Mouse (Mus musculus) layer of hippocampus, adult 9-10 months (tissue): ENCODE measurements at regions not wholly inside any gene's neighbourhood (a gene's known extent, or its start where the extent isn't known, plus 50 kb on each side); places are given as distances from the start of the nearest gene placed in this dataset.

Experiments
- DNase-seq: peaks from one replicate; pipeline ENCODE4 v3.0.0; 2022; ENCODE audit warnings: low spot score

DNA sequence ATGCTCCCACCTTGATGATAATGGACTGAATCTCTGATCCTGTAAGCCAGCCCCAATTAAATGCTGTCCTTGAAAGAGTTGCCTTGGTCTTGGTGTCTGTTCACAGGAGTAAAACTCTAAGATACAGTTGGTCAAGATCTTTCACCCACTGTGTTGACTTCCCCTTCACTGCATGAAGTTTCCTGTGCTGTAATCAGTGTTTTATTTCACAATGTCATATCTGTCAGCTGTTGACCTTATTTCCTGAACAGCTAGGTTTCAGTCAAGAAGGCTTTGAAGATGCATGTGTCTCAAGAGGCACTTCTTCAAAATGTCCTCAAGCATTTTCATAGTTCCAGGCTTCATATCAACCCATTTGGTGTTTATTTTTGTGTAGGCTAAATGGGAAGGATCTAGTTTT lies 597.3 kb upstream of the Fam92a start:
- no peak for DNase-seq

- DNase-seq = no peak
Observed at GRCm38 (mm10) chr4:12766763-12767162, 594.9 kb upstream of the Fam92a start.

GRCm38 (mm10) chr4:12750817-12751216 lies 579.0 kb upstream of the Fam92a start:
- no peak for DNase-seq

- no peak for DNase-seq
Observed at GRCm38 (mm10) chr4:12749874-12750273, 578.1 kb upstream of the Fam92a start.

- no peak for DNase-seq
Observed at GRCm38 (mm10) chr4:12743714-12744327, 572.0 kb upstream of the Fam92a start.

- no peak for DNase-seq
Observed at GRCm38 (mm10) chr4:12736411-12736810, 564.6 kb upstream of the Fam92a start.

DNA sequence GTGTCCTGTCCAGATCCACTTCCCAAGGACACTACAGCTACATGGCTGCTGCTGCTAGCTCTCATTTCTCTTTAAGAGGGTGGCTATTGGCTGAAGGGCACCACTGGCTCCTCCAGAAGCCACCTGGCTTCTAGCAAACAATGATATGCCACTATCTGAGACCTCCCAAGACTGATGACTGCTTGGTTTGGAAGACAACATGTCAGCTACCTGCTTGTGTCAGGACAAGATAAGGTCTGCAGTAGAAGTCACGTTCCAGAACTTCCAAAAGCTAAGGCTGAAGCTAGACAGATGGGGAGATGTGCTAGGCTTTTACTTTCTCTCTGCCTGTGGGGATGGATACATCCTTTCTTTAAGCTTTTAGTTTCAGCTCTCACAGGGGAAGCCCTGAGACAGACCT lies 528.4 kb upstream of the Fam92a start:
- DNase-seq = no peak

DNA sequence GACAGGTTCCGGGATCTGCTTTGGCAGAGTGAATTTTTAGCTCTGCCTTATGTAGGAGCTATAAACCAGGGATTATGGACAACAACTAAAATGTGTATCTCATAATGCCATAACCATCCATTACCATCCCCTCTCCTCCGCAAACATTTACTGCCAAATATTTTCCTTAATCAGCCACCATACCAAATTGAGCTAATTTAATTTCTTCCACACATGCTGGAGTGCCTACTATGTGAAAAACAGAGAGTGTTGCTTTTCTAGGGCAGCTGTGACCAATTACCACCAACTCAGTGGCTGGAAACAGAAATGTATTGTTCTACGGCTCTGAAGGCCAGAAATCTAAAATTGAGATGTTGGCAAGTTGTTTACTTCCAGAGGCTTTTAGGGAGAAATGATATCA lies 506.0 kb upstream of the Fam92a start:
- no peak for DNase-seq

DNA sequence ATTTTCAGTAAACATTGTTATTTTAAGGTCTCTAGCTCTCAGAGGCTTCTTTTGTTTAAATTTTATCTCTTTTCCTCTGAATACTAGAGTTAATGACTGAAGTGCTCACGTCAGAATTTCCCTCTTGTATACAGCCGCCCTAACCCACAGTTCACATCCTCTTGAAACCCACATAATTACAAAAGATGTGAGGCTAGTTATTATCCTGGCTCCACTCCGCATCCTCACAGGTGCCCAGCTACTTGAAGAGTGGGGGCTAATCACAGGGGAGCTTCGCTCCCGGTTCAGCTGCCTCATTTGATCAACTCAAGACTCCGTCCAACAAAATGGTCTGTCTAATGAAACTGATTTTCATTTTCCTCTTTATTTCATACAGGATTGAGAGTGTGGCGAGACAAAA lies 499.6 kb upstream of the Fam92a start:
- DNase-seq = no peak

- DNase-seq = no peak
Observed at GRCm38 (mm10) chr4:12663176-12663575, 491.4 kb upstream of the Fam92a start.

DNA sequence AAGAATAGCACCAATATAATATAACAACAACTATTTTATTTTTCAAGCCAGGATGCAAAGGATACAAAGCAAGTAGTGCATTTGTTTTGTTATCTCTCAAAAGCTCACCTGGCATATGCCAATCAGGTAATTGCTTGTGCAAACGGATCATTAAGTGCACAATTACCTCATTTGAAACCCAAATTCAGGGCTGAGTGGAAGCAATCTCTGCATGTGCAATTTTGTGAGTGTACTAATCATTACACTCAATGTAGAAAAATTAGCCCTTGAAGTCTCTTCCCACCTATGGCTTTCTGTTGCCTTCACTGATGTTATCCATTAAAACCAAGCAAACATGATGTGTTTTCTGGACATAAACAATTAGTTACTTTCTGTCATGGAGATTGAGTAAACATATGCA lies 490.9 kb upstream of the Fam92a start:
- DNase-seq = no peak

- DNase-seq = no peak
Observed at GRCm38 (mm10) chr4:12659084-12659483, 487.3 kb upstream of the Fam92a start.

GRCm38 (mm10) chr4:12658594-12658993 lies 486.8 kb upstream of the Fam92a start:
- no peak for DNase-seq

DNA sequence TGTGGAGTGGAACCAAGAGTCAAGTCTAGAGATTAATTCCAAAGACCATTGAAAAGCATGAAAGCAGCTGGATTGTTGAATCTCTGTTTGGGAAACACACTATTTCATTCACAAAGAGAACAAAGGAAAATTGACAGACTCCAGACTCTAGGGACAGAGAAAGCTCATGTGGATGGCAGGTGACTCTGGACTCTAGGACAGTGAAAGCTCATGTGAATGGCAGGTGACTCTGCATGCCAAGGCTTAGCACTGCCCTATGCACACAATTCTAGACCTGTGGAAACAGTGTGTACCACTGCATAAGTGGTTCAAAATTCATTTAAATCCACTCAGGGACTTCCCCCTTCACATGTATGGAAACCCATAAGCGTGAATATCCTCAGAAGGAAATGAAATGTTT lies 486.0 kb upstream of the Fam92a start:
- DNase-seq = no peak

- DNase-seq = no peak
Observed at GRCm38 (mm10) chr4:12656924-12657603, 485.2 kb upstream of the Fam92a start.

DNA sequence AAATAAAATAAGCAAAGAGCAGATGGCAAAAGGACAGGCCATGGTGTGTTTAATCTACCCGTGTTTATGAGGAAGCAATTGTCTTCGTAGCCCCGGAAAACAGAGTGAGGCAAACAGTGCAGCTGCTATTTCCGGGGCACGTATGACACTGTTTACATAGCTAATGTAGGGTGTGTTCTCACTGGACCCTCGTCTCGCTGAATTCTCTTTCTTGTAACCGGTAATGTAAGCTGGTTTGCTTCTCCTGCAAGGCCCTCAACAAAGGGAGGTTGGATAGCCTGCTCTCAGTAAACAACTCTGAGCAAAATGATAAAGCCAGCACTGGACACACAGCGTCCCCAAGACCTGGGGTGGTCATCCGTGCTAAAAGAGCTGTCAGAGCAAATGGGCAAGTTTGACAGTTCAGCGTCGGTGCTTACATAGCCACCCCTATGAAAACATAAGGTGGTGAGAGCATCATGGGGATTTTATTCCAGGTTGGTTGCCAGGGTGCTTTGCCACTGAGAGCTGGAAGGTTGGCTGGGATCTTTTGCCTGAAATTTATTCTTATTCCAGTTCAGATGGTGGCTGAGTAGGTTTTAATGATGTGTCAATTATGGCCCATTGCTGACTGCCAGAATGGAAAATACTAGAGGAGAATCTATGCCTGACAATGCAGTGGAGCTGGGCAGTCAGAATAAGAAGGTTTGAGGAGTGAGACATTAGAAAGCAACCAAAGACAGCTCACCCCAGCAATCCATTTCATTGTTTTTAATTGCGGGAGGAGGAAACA lies 483.8 kb upstream of the Fam92a start:
- no peak for DNase-seq

GRCm38 (mm10) chr4:12654568-12655456 lies 483.0 kb upstream of the Fam92a start:
- no peak for DNase-seq

DNA sequence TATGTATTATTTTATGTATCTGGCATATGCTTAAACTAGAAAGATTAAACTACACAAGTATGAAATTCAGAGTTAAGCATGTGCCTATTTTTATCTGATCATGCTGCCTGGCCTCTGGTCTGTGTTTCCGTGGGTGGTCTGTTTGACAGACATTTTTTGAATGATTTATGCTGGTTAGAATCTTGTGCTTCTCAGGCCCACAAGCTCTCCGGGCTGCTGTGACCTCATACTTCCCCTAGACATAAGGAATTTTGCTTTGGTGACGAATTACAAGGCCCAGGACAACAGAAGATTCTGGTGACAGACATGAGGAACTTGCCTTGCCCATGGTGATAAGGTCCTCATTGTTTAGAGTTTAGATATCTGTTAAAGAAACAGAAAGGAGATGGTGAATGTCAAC lies 475.9 kb upstream of the Fam92a start:
- no peak for DNase-seq

- DNase-seq = no peak
Observed at GRCm38 (mm10) chr4:12642525-12642928, 470.7 kb upstream of the Fam92a start.

GRCm38 (mm10) chr4:12629375-12629821 lies 457.6 kb upstream of the Fam92a start:
- DNase-seq = no peak

DNA sequence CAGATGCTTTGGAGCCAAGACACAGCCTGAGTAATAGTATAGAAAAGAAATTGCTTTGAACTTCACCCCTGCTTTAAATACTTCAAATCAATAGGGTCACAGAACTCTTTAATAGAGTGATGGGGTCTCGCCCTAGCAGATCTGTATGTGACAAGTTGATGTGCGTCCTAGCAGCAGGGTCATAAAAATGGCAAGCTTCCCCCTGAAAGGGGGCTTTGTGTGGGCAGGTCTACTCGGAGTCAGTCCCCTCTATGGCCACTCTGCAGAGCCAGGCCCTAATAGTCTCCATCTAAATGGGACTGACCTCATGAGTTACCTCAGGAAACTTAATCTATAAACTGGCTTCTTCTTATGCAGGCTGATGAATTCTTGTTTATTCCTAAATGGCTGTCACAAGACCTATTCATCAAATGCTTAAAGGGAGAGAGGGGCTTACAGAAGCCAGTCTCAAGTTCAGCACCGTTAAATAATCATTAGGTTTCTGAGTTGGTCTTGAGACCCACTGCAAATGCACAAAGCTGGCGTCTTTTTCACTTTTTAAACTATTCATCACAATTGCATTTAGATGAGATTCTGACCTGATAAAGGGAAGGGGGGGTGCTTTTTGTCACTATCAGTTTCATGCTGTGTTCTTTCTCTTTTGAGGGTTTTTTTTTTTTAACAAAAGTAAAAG lies 457.0 kb upstream of the Fam92a start:
- DNase-seq = no peak
